Mouse (Mus musculus): ENCODE results near the gene Ggt6.

DNA sequence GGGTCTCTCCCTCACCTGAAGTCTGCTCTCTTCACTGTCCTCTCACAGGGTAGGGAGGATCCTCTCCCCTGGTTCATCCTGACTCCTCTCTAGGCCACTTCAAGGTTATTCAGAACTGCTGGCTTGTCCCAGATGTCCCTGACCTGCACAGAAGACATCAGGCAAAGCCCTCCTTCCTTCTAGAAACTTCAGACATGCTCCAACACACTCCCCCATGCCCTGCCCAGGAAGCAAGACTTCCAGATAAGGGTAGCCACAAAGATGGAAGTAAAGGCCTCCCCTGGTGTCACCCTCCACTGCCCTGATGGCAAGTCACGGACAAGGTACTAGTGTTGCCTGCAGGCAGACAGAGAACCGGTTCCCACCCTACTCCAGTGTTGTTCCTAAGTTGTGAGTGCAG is 40.6 kb upstream of the Ggt6 start:
- TF ChIP-seq CTCF (IDR thresholded peaks at IDR 0.05; ENCODE audit: low read depth, low read length) (no peak), EP300 (IDR thresholded peaks at IDR 0.05; ENCODE audit: insufficient read depth, low read depth, low read length) (no peak), POLR2A (IDR thresholded peaks at IDR 0.05; ENCODE audit: insufficient read depth, low read length) (no peak)
